Mouse (Mus musculus) embryonic stem cell, embryonic (primary cell): ENCODE data around the gene Cyp2j7.
"Not testable (repeated sequence)": the region's sequence is repeated elsewhere in the genome, so short reads cannot be mapped to it uniquely, and the experiment has no call there.

ENCODE experiments used
- CTCF ChIA-PET, 4 experiments: fragments of 300-600 bp in 2 of 4; fragments of 350-600 bp in 2 of 4; sonication (Branson Sonifier 250); formaldehyde crosslinking; loops; one replicate each; lab custom pipeline; 2022; ENCODE audit warnings: inconsistent platforms in 2 of 4; lab: Charles Lee
- POLR2A ChIA-PET, 4 experiments: fragments of 300-600 bp in 2 of 4; fragments of 350-600 bp in 2 of 4; sonication (Branson Sonifier 250); formaldehyde crosslinking; loops; one replicate each; lab custom pipeline; 2022; ENCODE audit warnings: antibody characterized with exemption in 4 of 4, inconsistent platforms in 1 of 4; lab: Charles Lee

Gene Cyp2j7

DNA sequence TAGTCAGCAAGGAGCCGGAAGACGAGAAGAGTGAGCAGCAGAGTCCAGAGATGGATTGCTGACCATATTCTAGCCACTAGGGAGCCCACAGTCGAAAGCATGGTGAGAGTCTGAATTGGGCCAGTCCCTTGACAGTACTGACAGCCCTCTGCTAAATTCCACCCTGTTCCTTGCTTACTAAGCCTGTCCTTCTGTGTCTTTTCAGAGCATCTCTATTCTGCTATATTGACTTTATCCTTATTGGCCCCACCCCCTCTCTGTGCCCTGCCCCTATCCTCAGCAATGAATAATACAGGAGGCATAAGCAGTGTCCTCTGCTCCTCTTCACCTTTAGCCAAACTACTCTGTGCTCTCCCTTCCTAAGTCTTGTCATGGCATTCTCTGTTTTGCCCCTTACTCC lies at the start of gene Cyp2j7:
Cyp2j7 (minus strand) TSS at position 101 of the 400 bp plus-strand sequence.
- POLR2A ChIA-PET: no interaction called here

GRCm38 (mm10) chr4:96276896-96277295 lies 40.4 kb upstream of the Cyp2j7 start:
- POLR2A ChIA-PET, CTCF ChIA-PET: not testable (repeated sequence)

More for the DNA sequence above, at the start of gene Cyp2j7:
- CTCF ChIA-PET: no interaction called here

DNA sequence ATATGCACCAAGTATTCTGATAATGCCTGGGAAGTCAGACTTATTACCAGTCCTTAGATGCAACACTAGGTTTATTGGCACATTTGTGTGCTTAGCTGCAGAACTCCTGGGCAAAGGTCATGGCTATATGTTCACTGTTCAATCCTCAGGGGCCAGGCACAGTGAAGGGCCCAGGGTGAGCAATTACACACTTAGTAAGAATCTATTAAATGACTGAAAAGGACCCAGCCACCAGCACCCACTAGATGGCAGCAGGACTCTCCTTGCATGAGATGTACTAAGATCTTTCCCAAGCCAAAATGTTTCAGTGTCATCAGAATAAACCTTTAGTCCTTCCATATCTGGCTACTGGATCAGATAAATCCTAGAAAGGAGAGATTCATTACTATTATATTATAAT lies 37.4 kb upstream of the Cyp2j7 start:
- POLR2A ChIA-PET: no interaction called here

GRCm38 (mm10) chr4:96196701-96197100 lies 39.8 kb downstream of the Cyp2j7 start:
- ChIA-PET POLR2A (no interaction called here), CTCF (no interaction called here)

More for the DNA sequence above, 37.4 kb upstream of the Cyp2j7 start:
- CTCF ChIA-PET: no interaction called here

DNA sequence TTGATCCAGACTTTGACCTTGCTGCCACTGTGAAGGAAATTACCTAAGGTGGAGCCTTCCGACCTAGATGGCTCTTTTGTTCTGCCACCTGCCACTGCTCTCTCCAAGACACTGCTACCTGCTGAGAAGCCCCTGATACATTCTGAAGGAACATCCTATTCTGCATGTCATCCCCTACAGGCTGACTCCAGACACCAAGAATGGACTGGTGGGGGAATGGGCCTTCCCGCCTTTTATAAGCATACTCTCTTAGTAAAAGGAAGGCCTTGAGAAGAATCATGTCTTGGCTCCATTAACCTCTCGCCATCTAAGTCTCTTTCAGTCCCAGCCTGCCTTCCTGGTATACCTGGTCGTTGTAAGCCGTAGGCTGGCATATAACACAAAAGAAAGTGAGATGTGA lies 47.1 kb downstream of the Cyp2j7 start:
- CTCF ChIA-PET, POLR2A ChIA-PET: not testable (repeated sequence)

- POLR2A ChIA-PET, CTCF ChIA-PET: not testable (repeated sequence)
Observed at GRCm38 (mm10) chr4:96188671-96189070, 47.8 kb downstream of the Cyp2j7 start.

GRCm38 (mm10) chr4:96188146-96188545 lies 48.3 kb downstream of the Cyp2j7 start:
- POLR2A ChIA-PET: not testable (repeated sequence)

DNA sequence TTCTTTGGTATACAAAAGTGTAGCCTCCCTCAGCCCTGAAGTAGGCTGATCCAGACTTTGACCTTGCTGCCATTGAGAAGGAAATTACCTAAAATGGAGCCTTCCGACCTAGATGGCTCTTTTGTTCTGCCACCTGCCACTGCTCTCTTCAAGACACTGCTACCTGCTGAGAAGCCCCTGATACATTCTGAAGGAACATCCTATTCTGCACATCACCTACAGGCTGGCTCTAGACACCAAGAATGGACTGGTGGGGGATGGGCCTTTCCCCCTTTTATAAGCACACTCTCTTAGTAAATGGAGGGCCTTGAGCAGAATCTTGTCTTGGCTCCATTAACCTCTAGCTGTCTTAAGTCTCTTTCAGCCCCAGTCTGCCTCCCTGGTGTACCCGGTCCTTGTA lies 51.7 kb downstream of the Cyp2j7 start:
- POLR2A ChIA-PET, CTCF ChIA-PET: not testable (repeated sequence)

More at GRCm38 (mm10) chr4:96188146-96188545, 48.3 kb downstream of the Cyp2j7 start:
- CTCF ChIA-PET: not testable (repeated sequence)

GRCm38 (mm10) chr4:96162839-96163238 lies 73.6 kb downstream of the Cyp2j7 start:
- CTCF ChIA-PET: no interaction called here
- POLR2A ChIA-PET: no interaction called here

GRCm38 (mm10) chr4:96161575-96161974 lies 74.9 kb downstream of the Cyp2j7 start:
- POLR2A ChIA-PET: no interaction called here
- CTCF ChIA-PET: no interaction called here
